Mouse (Mus musculus) cerebellum, postnatal 36 days (tissue): ENCODE measurements around the gene Ddx18.

Source experiments
- DNase-seq, 2 experiments: peaks; one replicate each; pipeline ENCODE4 v3.0.0; 2021 to 2022; ENCODE audit warnings: mixed read lengths in 2 of 2

Gene Ddx18

DNA sequence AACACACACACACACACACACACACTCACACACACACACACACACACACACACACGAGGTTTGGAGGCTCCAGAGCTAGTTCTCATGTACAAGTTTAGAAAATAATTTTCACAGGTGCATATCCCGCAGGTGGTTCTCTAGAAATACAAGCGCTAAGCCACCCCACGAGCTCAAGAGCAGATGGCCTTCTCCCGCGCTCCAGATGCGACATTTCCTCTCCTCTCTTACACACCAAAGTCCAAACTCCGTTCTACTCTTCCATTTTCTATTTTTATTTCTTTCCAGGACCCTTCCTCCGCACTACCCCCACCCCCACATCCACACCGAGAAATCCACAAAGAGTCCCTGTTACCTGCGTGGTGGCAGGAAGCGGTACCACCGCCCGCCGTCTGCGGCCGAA, 40.7 kb downstream of the Ddx18 start:
- DNase-seq, result no peak

DNA sequence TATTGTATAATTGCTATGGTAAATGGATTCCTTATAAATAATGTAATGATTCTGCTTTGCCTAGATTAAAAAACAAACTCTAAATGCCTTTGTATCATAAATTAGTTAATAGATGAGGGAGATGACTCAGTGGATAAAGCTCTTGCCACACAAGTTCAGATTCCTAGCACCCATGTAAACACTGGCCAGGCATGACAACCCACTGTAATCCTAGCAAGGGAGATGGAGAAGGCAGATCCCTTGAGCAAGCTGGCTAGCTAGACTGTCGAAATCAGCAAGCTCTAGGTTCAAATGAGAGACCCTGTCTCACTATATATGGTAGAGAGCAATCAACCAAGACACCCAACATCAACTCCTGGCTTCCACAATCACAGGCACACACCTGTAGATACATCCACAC, 49.2 kb downstream of the Ddx18 start:
- no peak for DNase-seq

DNA sequence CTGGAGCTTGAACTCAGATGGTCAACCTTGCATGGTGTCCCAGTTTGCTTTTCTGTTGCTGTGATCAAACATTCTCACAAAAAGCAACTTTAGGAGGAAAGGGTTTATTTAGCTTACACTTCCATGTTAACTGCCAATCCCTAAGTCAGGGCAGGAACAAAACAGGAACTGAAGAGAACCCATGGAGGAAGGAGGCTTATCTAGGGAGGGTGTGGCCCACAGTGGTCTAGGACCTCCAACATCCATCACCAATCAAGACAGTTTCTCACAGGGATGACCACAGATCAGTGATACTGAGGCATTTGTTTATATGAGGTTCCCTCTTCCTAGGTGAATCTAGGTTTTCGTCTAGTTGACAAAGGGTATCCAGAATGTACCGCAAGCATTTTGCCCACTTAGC, 55.8 kb downstream of the Ddx18 start:
- DNase-seq, result no peak

DNA sequence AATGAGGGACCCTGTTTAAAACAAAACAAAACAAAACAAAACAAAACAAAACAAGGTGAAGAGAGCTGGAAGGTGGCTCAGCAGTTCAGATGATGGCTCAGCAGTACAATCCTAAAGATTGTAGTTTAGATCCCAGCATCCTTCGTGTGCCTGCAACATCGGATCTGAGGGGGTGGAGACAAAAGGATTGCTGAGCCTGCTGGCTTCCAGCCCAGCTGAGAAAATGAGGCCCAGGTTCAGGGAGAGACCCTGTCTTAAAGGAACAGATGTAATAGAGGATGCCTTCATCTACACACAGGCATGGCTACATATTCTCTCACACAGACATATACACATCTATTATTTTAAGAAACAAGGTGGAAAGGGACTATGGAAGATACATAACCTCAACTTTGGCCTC, 56.6 kb downstream of the Ddx18 start:
- DNase-seq, result no peak

DNA sequence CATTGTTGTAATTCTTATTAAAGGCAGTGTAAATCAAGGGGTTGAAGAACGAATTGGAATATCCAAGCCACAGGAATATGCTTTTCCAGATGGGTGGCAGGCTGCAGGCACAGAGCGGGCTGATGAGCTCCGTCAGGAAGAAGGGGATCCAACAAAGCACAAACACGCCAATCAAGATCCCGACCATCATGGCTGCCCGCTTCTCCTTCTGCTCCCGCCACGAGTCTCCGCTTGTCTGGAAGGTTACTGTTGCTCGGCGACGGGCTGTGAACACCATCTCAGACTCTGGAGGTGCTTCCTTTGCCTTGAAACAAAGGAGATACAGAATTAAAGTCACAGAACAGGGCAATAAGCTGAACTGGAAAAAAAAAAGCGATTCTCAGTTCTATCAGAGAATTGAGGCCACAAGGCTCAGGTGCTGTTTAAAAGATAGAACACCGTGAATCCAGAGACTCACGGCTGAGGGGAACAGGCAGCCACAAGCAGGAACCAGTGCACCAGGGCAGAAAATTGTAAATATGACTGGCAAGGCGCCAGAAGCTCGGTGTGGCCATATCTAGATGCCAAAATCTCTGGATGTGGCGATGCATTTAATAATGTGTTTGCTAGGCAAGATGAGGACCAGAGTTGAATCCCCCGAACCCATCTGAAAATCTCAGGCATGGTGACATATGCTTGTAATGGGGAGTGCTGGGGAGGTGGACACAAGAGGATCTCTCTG, 57.2 kb downstream of the Ddx18 start:
- peak; percentile 21 to 33 for DNase-seq

DNA sequence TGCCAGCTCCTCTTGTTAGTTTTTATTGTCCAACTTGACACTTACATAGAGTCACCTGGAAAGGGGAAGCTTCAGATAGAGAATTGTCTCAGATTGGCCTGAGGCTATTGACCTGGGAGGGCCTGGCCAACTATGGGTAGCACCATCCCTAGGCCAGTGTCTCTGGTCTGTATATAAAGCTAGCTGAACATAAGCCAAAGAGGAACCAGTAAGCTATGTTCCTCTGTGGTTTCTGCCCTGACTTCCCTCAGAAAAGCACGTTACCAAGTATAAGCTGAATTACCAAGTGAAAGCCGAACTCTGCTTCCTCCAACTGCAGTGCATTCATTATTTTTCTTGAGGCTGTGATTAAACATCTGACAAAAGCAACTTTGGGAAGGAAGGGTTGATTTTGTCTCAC, 59.1 kb downstream of the Ddx18 start:
- no peak for DNase-seq
